Mouse (Mus musculus) kidney, adult 2 months (tissue): ENCODE results near the gene Tcf23.

ENCODE experiments used
- CTCF ChIP-seq: fragments of 200-500 bp; conservative IDR thresholded peaks from 2 replicates; pipeline ENCODE4 v1.5.1; 2011; ENCODE audit warnings: low read depth, mild to moderate bottlenecking, control low read depth, low read length, moderate library complexity, mixed read lengths; ENCODE audit not compliant: insufficient read depth, insufficient read length
- POLR2A ChIP-seq: fragments of 200-500 bp; IDR thresholded peaks from one replicate; pipeline ENCODE4 v1.6.1; 2011; ENCODE audit warnings: low read depth, low read length, control low read depth

DNA sequence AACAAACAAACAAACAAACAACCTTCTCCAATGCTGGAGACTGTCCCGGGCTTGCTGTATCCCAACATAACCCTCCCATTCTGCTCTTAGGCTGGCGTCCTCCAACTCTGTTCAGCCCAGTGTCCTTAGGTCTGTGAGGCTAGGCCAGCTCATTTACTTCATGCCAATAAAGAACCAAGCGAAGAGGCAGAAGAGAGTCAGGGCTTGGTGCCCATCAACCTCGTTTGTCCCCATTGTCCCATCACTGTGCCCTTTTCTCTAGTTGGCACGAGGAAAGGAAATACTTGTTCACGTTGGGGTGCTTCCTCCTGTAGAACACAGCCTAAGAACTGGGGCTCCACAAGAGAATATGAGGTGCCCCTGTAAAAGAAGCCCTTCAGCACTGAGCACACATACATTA lies 16.8 kb upstream of the Tcf23 start:
- no peak for TF ChIP-seq CTCF
- no peak for TF ChIP-seq POLR2A
